Mouse (Mus musculus) leukemia stem cell, adult 10-12 weeks (primary cell): ENCODE measurements around the gene Nr5a1. TPM values are rescaled to one million over a fixed set of nuclear protein-coding genes. Genes with fewer than 3 reads are reported as not detected.

ENCODE experiments used
- polyA plus RNA-seq: library from polyadenylated mRNA; stranded (reverse); fragments of >175 nt; gene quantifications from 2 replicates; pipeline ENCODE4 v1.2.3, GENCODE M21; 2012; ENCODE audit warnings: low replicate concordance

Gene Nr5a1
- polyA plus RNA-seq: 3.5 and 5.8 TPM in 2 replicates

DNA sequence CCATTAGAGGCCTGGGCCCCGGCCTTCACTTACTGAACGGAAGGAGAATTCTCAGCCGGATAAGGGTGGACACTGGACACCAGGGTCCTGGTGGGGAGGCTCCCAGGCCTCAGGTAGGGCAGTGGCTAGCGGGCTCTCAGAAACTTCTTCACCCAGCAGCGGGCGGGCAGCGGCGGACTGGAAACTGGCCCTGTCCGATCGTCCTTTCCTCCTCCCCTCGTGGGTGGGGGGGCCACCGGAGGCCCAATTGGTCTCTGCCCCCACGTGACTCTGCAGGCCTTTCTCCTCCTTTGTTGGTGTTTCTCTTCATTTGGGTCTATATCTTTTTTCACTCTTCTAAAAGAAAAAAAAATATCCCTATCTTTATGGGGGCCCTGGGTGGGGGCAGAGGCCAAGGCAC lies at the start of gene Nr5a1:
Gene Nr5a1 (minus strand): TSS at position 219 of the 400 bp plus-strand sequence.

DNA sequence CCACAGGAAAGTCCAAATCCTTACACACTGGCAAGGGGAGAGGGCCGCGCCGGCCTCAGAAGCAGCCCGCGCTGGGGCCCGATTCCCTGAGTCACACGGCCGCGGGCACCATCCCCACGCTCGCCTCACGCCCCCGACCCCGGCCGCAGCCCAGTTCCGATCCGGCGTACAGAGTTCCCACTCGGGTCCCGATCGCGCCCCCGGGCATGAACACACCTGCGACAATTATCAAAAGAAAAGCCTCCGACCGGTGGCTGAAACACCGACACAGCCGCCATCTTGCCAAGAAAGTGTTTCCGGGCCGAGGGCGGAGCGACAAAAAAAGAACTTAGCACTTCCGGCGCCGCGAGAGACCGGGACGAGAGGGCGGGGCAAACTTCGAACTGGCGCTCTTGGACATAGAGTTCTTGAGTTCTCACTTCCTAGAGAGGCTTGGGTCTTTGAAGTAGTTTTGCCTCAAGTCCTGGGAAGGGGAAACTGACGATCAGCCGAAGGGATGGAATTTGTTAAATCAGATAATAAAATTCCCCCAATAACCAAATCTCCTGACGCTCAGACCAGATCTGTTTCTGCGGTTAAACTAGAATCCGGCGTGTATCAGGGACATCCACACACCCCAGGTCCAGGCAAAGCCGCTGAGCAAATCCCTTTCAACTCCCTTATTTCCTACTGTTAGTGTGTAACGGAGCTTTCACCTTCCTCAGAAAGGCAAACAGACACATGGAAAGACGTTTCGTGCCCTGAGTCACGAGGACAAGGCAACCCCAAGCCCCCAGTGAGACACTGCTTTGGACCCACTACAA lies 70.5 kb downstream of the Nr5a1 start, which contains the start of gene Psmb7:
Gene Psmb7 (minus strand): TSS at position 463 of the 803 bp plus-strand sequence.

Other genes with a start within 250 kb of the Nr5a1 start
- gene Nek6, start 202.9 kb downstream of the Nr5a1 start, polyA plus RNA-seq: 2.6 and 2.8 TPM in 2 replicates
- gene Psmb7, start 70.5 kb downstream of the Nr5a1 start, polyA plus RNA-seq: 2.2 and 7.7 TPM in 2 replicates
- 0.38 and 0.79 TPM in 2 replicates for gene Nr6a1, start 213.1 kb upstream of the Nr5a1 start, polyA plus RNA-seq
- 0.10 and 0.20 TPM in 2 replicates for gene Olfml2a, start 217.4 kb upstream of the Nr5a1 start, polyA plus RNA-seq